Mouse (Mus musculus) kidney, postnatal 36 days (tissue): ENCODE data around the gene Nkpd1.

Source experiments
- DNase-seq, 2 experiments: peaks; one replicate each; pipeline ENCODE4 v3.0.0; 2021 to 2022; ENCODE audit warnings: mixed read lengths in 2 of 2

Gene Nkpd1

GRCm38 (mm10) chr7:19517652-19518365 is at the start of gene Nkpd1:
Gene Nkpd1 (plus strand): TSS chr7:19517838.
- peak in 1 of 2 experiments; percentile 66 for DNase-seq

GRCm38 (mm10) chr7:19468279-19468678 is 49.4 kb upstream of the Nkpd1 start:
- no peak for DNase-seq

GRCm38 (mm10) chr7:19469404-19469803 is 48.2 kb upstream of the Nkpd1 start:
- peak in 1 of 2 experiments; percentile 34 for DNase-seq

GRCm38 (mm10) chr7:19470308-19470707 is 47.3 kb upstream of the Nkpd1 start:
- peak; percentile 44 to 67 for DNase-seq

GRCm38 (mm10) chr7:19472403-19472802 is 45.2 kb upstream of the Nkpd1 start:
- peak; percentile 82 to 86 for DNase-seq

- peak; percentile 54 to 81 for DNase-seq
Observed at GRCm38 (mm10) chr7:19473875-19474443, 43.7 kb upstream of the Nkpd1 start.

- no peak for DNase-seq
Observed at GRCm38 (mm10) chr7:19477084-19477483, 40.6 kb upstream of the Nkpd1 start.

- peak; percentile 72 to 85 for DNase-seq
Observed at GRCm38 (mm10) chr7:19477624-19478384, 39.8 kb upstream of the Nkpd1 start.

- no peak for DNase-seq
Observed at GRCm38 (mm10) chr7:19483281-19483680, 34.4 kb upstream of the Nkpd1 start.

GRCm38 (mm10) chr7:19485488-19485887 is 32.1 kb upstream of the Nkpd1 start:
- no peak for DNase-seq

- no peak for DNase-seq
Observed at GRCm38 (mm10) chr7:19486549-19486948, 31.1 kb upstream of the Nkpd1 start.

GRCm38 (mm10) chr7:19489525-19489924 is 28.1 kb upstream of the Nkpd1 start:
- DNase-seq, result no peak

GRCm38 (mm10) chr7:19491731-19492130 is 25.9 kb upstream of the Nkpd1 start:
- DNase-seq, result peak; percentile 85 to 87

GRCm38 (mm10) chr7:19494751-19495474 is 22.7 kb upstream of the Nkpd1 start:
- DNase-seq, result peak; percentile 55 to 76

- peak; percentile 86 to 89 for DNase-seq
Observed at GRCm38 (mm10) chr7:19495521-19496213, 22.0 kb upstream of the Nkpd1 start.

- no peak for DNase-seq
Observed at GRCm38 (mm10) chr7:19496214-19496555, 21.5 kb upstream of the Nkpd1 start.

- peak; percentile 57 to 58 for DNase-seq
Observed at GRCm38 (mm10) chr7:19498326-19498725, 19.3 kb upstream of the Nkpd1 start.

GRCm38 (mm10) chr7:19500420-19501363 is 16.9 kb upstream of the Nkpd1 start:
- no peak for DNase-seq

GRCm38 (mm10) chr7:19501658-19502057 is 16.0 kb upstream of the Nkpd1 start:
- peak in 1 of 2 experiments; percentile 52 for DNase-seq

GRCm38 (mm10) chr7:19503481-19504068 is 14.1 kb upstream of the Nkpd1 start:
- peak; percentile 54 to 75 for DNase-seq

GRCm38 (mm10) chr7:19506326-19506725 is 11.3 kb upstream of the Nkpd1 start:
- DNase-seq, result no peak
